Comparison of ENCODE assay signal across 8 mouse cellular contexts in genomic region chr11:116027756-116028155, GRCm38 (mm10). TPM values are rescaled to one million over a fixed set of nuclear protein-coding genes. Genes with fewer than 3 reads are reported as not detected.
DNase-seq lines count a peak whose midpoint lies in the region; ATAC-seq and TF ChIP-seq lines count a peak whose summit lies in the region.

Gene H3f3b, minus strand, starts transcription at chr11:116027962.

- peaks cover 3% of the 10 kb centered on the region; the same call in 1 of the 2 replicates for H3K36me3 ChIP-seq in kidney, embryonic 14.5 days (ENCODE audit: control insufficient read depth, insufficient read depth, low read length)
- no peaks in the 10 kb centered on the region for H3K36me3 ChIP-seq in hindbrain, embryonic 15.5 days
- no peaks in the 10 kb centered on the region; the same call in 1 of the 2 replicates for H3K36me3 ChIP-seq in liver, embryonic 16.5 days (ENCODE audit: control insufficient read depth, insufficient read depth)

- no peak within 1 kb of the TSS for H3K9ac ChIP-seq in kidney, embryonic 14.5 days (ENCODE audit: low read depth, low read length)
- H3K9ac ChIP-seq in hindbrain, embryonic 15.5 days: no peak within 1 kb of the TSS
- H3K9ac ChIP-seq in liver, embryonic 16.5 days (ENCODE audit: low read depth, low read length): no peak within 1 kb of the TSS

- intact Hi-C loops in gastrocnemius, adult 2 months (cut with DNase I): no loop called here

- no peaks in the 10 kb centered on the region for H3K27me3 ChIP-seq in kidney, embryonic 14.5 days (ENCODE audit: control insufficient read depth, insufficient read depth, low read length)
- no peaks in the 10 kb centered on the region for H3K27me3 ChIP-seq in hindbrain, embryonic 15.5 days
- no peaks in the 10 kb centered on the region for H3K27me3 ChIP-seq in liver, embryonic 16.5 days (ENCODE audit: control insufficient read depth, insufficient read depth, low read depth, low read length)

- WGBS in kidney, embryonic 14.5 days: 87% methylated on average over 4 of the region's 4 CpGs
- 77% methylated on average over 4 of the region's 4 CpGs for WGBS in hindbrain, embryonic 15.5 days
- 69% methylated on average over 4 of the region's 4 CpGs for WGBS in liver, embryonic 16.5 days (ENCODE audit: insufficient replicate concordance)

- H3K9me3 ChIP-seq in kidney, embryonic 14.5 days (ENCODE audit: control insufficient read depth, low read length): no peaks in the 10 kb centered on the region
- no peaks in the 10 kb centered on the region for H3K9me3 ChIP-seq in hindbrain, embryonic 15.5 days
- H3K9me3 ChIP-seq in liver, embryonic 16.5 days (replicated peaks; ENCODE audit: control insufficient read depth, low read length): no peaks in the 10 kb centered on the region

- peaks cover 19% of the 10 kb centered on the region for H3K4me1 ChIP-seq in kidney, embryonic 14.5 days (ENCODE audit: control insufficient read depth, insufficient read depth, low read length)
- H3K4me1 ChIP-seq in hindbrain, embryonic 15.5 days (replicated peaks): peaks cover 25% of the 10 kb centered on the region
- peaks cover 28% of the 10 kb centered on the region for H3K4me1 ChIP-seq in liver, embryonic 16.5 days (ENCODE audit: control insufficient read depth, low read depth, low read length)

- TF ChIP-seq CTCF in gastrocnemius, adult 2 months (IDR thresholded peaks at IDR 0.05): no peak

- no peak within 1 kb of the TSS for H3K27ac ChIP-seq in kidney, embryonic 14.5 days (ENCODE audit: low read depth, low read length)
- H3K27ac ChIP-seq in gastrocnemius, adult 2 months: peak within 1 kb of the TSS; percentile 49
- H3K27ac ChIP-seq in hindbrain, embryonic 15.5 days (replicated peaks): no peak within 1 kb of the TSS
- H3K27ac ChIP-seq in liver, embryonic 16.5 days (ENCODE audit: low read length): peak within 1 kb of the TSS; percentile 23

- H3K4me2 ChIP-seq in kidney, embryonic 14.5 days (replicated peaks; ENCODE audit: low read depth, low read length): no peak within 1 kb of the TSS
- H3K4me2 ChIP-seq in hindbrain, embryonic 15.5 days: no peak within 1 kb of the TSS
- H3K4me2 ChIP-seq in liver, embryonic 16.5 days (ENCODE audit: low read depth, low read length): no peak within 1 kb of the TSS

- no peak within 1 kb of the TSS for H3K4me3 ChIP-seq in kidney, embryonic 14.5 days (ENCODE audit: low read length)
- no peak within 1 kb of the TSS for H3K4me3 ChIP-seq in gastrocnemius, adult 2 months
- no peak within 1 kb of the TSS for H3K4me3 ChIP-seq in hindbrain, embryonic 15.5 days
- H3K4me3 ChIP-seq in liver, embryonic 16.5 days (ENCODE audit: low read depth, low read length): no peak within 1 kb of the TSS

- no peak for DNase-seq in kidney, postnatal 36 days
- no peak for DNase-seq in adrenal gland, adult 8-10 months
- DNase-seq in gastrocnemius, adult 2 months: no peak
- no peak for DNase-seq in retina, postnatal 1 day
- DNase-seq in Muller cell, postnatal 12 days (ENCODE audit: inconsistent ontology term): no peak

- no peak for ATAC-seq in kidney, embryonic 14.5 days (ENCODE audit: low FRiP score, low TSS enrichment)
- ATAC-seq in hindbrain, embryonic 15.5 days (ENCODE audit: low FRiP score, low read depth): no peak
- no peak for ATAC-seq in liver, embryonic 16.5 days (ENCODE audit: low read depth)

RNA-seq across cellular contexts. Expression of gene H3f3b, which starts in this region (rescaled TPM):
- 1,830 and 1,881 TPM in 2 replicates for polyA plus RNA-seq in kidney, embryonic 14.5 days (2014; fragmentation: Nextera tagmentation; extraction: Ambion mirVana)
- total RNA-seq in adrenal gland, adult 8-10 months (2022): 100 to 1,000 TPM; 302 to 413 (median 377) TPM
- 10 to 100 TPM; 55.9 to 58.7 TPM for total RNA-seq in gastrocnemius, adult 2 months (2021)
- 1,686 and 1,716 TPM in 2 replicates for polyA plus RNA-seq in hindbrain, embryonic 15.5 days (2015; fragmentation: Nextera tagmentation; extraction: Ambion mirVana)
- 527 and 601 TPM in 2 replicates for polyA plus RNA-seq in liver, embryonic 16.5 days (2015; fragmentation: Nextera tagmentation; extraction: Ambion mirVana)

Comparison
In these comparisons a context has a peak if more than half of its experiments do, and no peak if none do; other contexts are left out.
1. RNA of gene H3f3b (total RNA-seq): 302 to 413 TPM in adrenal gland, adult 8-10 months; 55.9 to 58.7 TPM in gastrocnemius, adult 2 months; every median in the first group is over 4 times any median in the second.
2. H3K27ac ChIP-seq: peak in gastrocnemius, adult 2 months (single experiment) and liver, embryonic 16.5 days (single experiment); none in kidney, embryonic 14.5 days (single experiment) and hindbrain, embryonic 15.5 days (single experiment).